Mouse (Mus musculus) ES-E14 (cell line): ENCODE measurements at regions not wholly inside any gene's neighbourhood (a gene's known extent, or its start where the extent isn't known, plus 50 kb on each side); places are given as distances from the start of the nearest gene placed in this dataset.
"Not testable (repeated sequence)": the region's sequence is repeated elsewhere in the genome, so short reads cannot be mapped to it uniquely, and the experiment has no call there.

Experiments
- DNase-seq: peaks from one replicate; pipeline ENCODE4 v3.0.0-alpha.2; 2013; ENCODE audit warnings: low read depth, low spot score
- H3K27ac ChIP-seq: 2 replicates; pipeline ENCODE4 v1.5.1; 2012; ENCODE audit warnings: low read depth, mild to moderate bottlenecking, low read length, moderate library complexity, mixed read lengths; ENCODE audit not compliant: poor library complexity, insufficient read depth, severe bottlenecking
- H3K36me3 ChIP-seq: 2 replicates; pipeline ENCODE4 v1.6.1; 2012; ENCODE audit warnings: mild to moderate bottlenecking, low read length, moderate library complexity, mixed read lengths; ENCODE audit not compliant: control insufficient read depth, poor library complexity, insufficient read depth, severe bottlenecking
- H3K4me1 ChIP-seq, 2 experiments: fragments of 150-350 bp in 1 of 2; sonication (generic) in 1 of 2; 2 replicates each; pipeline ENCODE4 v1.6.1; 2012; ENCODE audit warnings: low read length in 2 of 2, mild to moderate bottlenecking in 1 of 2, mixed read lengths in 1 of 2; ENCODE audit not compliant: control insufficient read depth in 2 of 2, insufficient read depth in 2 of 2, poor library complexity in 1 of 2
- H3K4me3 ChIP-seq, 2 experiments: fragments of 150-350 bp in 1 of 2; sonication (generic) in 1 of 2; 2 replicates each; pipeline ENCODE4 v1.5.1; 2012; ENCODE audit warnings: low read length in 2 of 2, low read depth in 1 of 2, mild to moderate bottlenecking in 1 of 2, mixed read lengths in 1 of 2; ENCODE audit not compliant: insufficient read depth in 1 of 2, poor library complexity in 1 of 2, severe bottlenecking in 1 of 2
- H3K9ac ChIP-seq: 2 replicates; pipeline ENCODE4 v1.6.1; 2012; ENCODE audit warnings: low read depth, mild to moderate bottlenecking, low read length, mixed read lengths; ENCODE audit not compliant: poor library complexity, insufficient read depth, severe bottlenecking
- H3K9me3 ChIP-seq: fragments of 150-350 bp; sonication (generic); 2 replicates; pipeline ENCODE4 v1.6.1; 2012; ENCODE audit warnings: low read depth, mild to moderate bottlenecking, low read length; ENCODE audit not compliant: control insufficient read depth, insufficient read depth
- HCFC1 ChIP-seq: IDR thresholded peaks from 2 replicates; pipeline ENCODE4 v1.6.1; 2012; ENCODE audit warnings: low read length, inconsistent platforms, borderline replicate concordance; ENCODE audit not compliant: insufficient read depth
- in situ Hi-C, 2 experiments: fragments of 600-800 bp; cut with MboI; formaldehyde crosslinking; loops; one replicate each; pipeline ENCODE4 v1.15.1; 2025; ENCODE audit warnings: low sequenced_read_pairs in 2 of 2, inconsistent platforms in 1 of 2; ENCODE audit not compliant: unreplicated experiment in 2 of 2

DNA sequence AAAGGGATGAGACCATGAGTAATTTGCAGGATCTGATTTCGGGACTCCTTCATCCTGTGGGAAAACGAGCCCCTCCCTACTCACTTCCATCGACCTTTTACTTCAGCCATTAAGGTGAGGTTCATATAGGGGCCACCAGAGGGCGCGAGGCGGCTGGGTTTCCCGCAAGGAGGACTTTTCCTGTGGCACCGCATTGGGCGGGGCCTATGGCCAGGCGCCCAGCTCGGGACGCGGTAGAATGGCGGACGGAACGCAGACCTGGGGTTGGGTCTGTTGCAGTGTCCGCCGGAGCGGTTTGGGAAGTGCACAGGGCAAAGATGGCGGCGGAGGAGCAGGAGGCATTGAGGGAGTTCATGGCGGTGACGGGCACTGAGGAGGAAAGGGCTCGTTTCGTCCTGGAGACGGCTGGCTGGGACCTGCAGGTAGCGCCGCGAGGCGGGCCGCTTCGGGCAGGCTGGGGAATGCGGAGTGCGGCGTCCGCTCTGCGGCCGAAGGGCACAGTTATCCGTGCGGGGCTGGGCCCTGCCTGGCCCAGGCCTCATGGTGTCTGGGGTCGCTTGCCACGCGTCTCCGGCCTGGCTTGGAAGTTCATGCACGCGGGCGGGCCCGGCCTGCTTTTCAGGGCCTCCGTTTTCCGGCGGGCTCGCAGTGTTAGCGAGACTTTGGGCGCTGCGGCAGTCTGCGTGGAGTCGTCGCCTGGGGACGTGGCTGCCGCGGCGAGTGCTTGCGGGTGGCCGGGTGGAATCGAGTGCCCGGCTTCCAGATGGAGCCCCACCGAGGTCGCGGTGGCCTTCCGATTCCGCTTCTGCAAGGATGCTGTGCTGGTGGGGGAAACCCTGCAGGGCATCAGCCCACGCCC lies 219.1 kb downstream of the Gm31371 start:
- in situ Hi-C loops, result not testable (repeated sequence)
- H3K27ac ChIP-seq, result peak overlapping the region; percentile 42
- DNase-seq, result peak; percentile 85

DNA sequence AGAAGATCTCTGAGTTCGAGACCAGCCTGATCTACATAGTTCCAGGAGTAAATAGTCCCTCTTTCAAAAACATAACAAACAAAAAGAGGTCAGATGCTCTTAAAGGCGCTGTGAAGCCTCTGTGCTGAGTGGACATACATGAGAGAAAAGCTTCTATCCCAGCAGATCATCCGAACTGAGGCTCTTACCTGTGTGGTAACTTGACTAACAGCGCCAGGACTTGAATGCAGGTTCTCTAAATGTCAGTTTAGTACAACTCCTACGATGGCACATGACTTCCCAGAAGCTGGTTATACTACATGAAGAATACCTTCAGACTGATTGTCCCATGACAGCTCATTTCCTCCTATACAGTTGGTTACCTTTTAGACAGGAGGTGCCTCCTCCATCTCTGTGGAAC lies 220.4 kb downstream of the Gm31371 start:
- H3K4me1 ChIP-seq, H3K9me3 ChIP-seq, H3K36me3 ChIP-seq, H3K9ac ChIP-seq, H3K27ac ChIP-seq, DNase-seq, H3K4me3 ChIP-seq, in situ Hi-C loops: not testable (repeated sequence)

More for the DNA sequence above, 219.1 kb downstream of the Gm31371 start:
- not testable (repeated sequence) for H3K9me3 ChIP-seq, H3K36me3 ChIP-seq, H3K4me1 ChIP-seq
- TF ChIP-seq HCFC1, result peak; percentile 59
- Histone ChIP-seq H3K9ac (peak overlapping the region; percentile 78), H3K4me3 (peak overlapping the region; percentile 58 to 63)

DNA sequence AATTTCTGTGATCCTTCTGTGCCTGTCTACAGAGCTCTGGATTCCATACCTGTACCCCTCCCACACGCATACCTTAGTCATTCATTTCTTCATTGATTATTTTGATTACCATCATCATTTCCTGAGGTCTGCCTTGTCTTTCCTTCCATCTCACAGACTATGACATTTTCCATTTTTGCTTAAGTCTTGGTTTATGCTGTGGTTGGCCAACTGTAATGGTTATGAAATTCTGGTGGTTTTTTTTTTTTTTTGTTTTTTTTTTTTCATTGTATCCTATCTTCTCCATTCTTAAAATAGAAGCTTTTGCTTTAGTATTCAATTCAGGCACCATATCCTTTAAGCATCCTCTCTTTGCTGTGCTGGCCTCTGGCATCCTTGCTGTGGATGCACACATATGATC lies 227.4 kb downstream of the Gm15319 start:
- H3K27ac ChIP-seq, H3K9me3 ChIP-seq, H3K4me1 ChIP-seq, H3K36me3 ChIP-seq, H3K4me3 ChIP-seq, in situ Hi-C loops, H3K9ac ChIP-seq, DNase-seq: not testable (repeated sequence)

DNA sequence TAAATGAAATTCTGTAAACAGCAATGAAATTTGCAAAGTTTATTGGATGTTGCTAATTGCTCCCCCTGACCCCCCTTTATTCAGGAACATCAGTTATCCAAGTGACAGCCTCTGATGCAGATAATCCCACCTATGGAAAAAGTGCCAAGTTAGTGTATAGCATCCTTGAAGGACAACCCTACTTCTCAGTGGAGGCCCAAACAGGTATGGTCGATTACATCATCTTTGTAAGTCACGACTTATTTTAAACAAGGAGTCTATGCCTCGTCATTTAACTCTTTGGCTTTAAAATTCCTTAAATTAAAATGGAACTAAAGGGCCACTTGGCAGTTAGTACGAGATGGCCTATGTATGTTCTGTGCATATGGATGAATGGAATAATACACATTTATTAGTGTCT lies 217.6 kb downstream of the Gm15319 start:
- H3K9ac ChIP-seq, H3K9me3 ChIP-seq, H3K36me3 ChIP-seq, H3K27ac ChIP-seq, H3K4me3 ChIP-seq, in situ Hi-C loops, DNase-seq, H3K4me1 ChIP-seq: not testable (repeated sequence)

DNA sequence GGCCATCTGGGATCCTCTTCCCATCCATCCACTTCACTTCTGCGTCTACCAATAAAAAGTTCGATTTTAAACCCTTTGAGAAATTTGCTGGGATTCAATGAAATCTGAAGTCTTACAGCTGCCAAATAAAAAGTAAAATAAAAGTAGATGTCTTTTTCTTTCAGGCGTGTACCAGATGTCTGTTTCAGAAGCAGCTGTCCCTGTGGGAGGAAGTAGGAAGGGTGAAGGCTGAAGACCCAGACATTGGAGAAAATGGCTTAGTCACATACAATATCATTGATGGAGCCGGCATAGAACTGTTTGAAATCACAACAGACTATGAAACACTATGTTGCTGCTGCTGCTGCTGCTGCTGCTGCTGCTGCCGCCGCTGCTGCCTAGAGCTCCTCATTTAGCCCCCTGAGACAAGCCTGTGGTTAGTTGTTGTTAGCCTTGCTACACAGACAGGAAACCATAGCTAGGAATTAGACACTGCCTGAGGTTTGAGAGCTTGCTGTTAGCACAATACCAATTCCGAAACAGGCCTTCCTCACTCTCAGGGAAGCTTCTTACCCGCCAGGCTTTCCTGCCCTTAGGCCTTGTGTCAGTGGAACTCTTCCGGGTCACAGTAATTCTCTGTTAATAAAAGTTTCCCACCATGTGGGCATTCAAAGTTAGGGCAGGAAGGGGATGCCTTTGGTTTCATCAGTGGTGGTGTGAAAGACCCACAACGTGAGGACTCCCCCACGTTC lies 211.5 kb downstream of the Gm15319 start:
- H3K27ac ChIP-seq, H3K9me3 ChIP-seq: not testable (repeated sequence)

DNA sequence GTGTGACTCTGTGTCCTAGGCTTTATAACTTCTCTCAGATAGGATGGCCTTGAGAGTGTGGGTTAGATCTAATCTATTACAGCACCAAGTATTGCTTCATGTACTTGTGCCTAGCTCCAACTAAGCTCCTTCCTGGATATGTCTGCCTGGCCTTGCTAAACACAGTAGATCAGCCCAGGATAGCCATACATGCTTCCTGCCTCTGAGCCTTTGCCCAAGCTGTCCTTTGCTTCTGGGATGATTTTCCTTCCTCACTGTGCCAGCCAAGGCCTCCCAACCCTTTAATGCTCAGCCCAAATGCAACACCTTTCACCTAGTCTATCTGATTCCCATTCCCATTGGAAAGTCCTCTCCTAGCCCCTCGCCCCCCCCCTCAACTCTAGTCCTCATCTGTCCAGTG lies 208.9 kb downstream of the Gm15319 start:
- H3K4me1 ChIP-seq, H3K4me3 ChIP-seq, H3K36me3 ChIP-seq, H3K9me3 ChIP-seq, in situ Hi-C loops, DNase-seq, H3K9ac ChIP-seq, H3K27ac ChIP-seq: not testable (repeated sequence)

More for the DNA sequence above, 211.5 kb downstream of the Gm15319 start:
- H3K4me1 ChIP-seq, H3K36me3 ChIP-seq, H3K4me3 ChIP-seq, H3K9ac ChIP-seq, in situ Hi-C loops, DNase-seq: not testable (repeated sequence)
